ENCODE assay signal across 13 mouse cellular contexts in the genomic region with DNA sequence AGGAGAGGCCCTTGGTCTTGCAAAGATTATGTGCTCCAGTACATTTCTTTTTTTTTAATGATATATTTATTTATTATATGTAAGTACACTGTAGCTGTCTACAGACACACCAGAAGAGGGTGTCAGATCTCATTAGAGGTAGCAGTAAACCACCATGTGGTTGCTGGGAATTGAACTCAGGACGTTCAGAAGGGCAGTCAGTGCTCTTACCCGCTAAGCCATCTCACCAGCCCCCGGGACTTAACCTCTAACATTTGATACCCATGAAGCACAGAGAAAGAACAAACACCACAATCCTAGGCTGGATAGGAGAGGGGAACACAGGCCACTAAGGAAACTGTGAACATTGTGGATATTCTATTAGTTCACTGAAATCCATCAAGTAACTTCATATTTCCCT. TPM values are rescaled to one million over a fixed set of nuclear protein-coding genes. Genes with fewer than 3 reads are reported as not detected.
"Had no signal": no experiment of that assay in that cellular context is flagged by ENCODE, and none has a peak within 500 bp of the region (broad histone marks: within the 10 kb centered on the region; RNA-seq: fewer than 3 reads in every experiment).

No protein-coding gene starts in this region.

RNA-seq across cellular contexts. Expression of a gene that starts 43.9 kb away (rescaled TPM):
- polyA plus RNA-seq: neural tube, embryonic 11.5 days; neural tube, embryonic 12.5 days; neural tube, embryonic 13.5 days; neural tube, embryonic 14.5 days; neural tube, embryonic 15.5 days; small intestine, adult 2 months; spleen, adult 2 months; stomach, embryonic 14.5 days; stomach, embryonic 15.5 days; stomach, embryonic 16.5 days; stomach, postnatal 0 days; thymus, postnatal 0 days; urinary bladder, adult 2 months had no signal
